Comparison of ENCODE assay signal across 11 mouse cellular contexts in the genomic region with DNA sequence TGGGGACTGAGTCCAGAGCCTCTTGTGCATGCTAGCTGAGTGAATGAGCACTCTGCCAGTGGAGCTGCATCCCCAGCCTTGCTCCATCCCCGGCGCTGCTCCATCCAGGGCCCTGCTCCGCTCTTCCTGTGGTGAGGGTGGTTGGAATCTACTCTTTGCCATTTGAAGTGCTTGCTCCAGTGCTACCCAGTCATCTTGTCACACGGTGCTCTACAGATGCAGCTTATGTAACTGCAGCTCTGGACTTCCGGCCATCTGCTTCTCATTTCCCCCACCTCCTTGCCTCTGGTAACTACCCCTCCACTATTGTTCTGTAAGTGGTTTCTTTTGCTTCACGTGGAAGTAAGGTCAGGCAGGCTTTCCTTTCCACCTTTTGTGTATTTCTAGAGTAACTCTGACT. TPM values are rescaled to one million over a fixed set of nuclear protein-coding genes. Genes with fewer than 3 reads are reported as not detected.
DNase-seq lines count a peak whose midpoint lies in the region; ATAC-seq and TF ChIP-seq lines count a peak whose summit lies in the region.
"Had no signal": no experiment of that assay in that cellular context is flagged by ENCODE, and none has a peak within 500 bp of the region (broad histone marks: within the 10 kb centered on the region; RNA-seq: fewer than 3 reads in every experiment).

No protein-coding gene starts in this region.

- H3K9ac ChIP-seq in hindbrain, postnatal 0 days (replicated peaks; ENCODE audit: low read length), result no peak overlapping the region
- H3K9ac ChIP-seq in lung, postnatal 0 days (replicated peaks; ENCODE audit: low read depth), result no peak overlapping the region

- no peaks in the 10 kb centered on the region for H3K27me3 ChIP-seq in hindbrain, embryonic 10.5 days (ENCODE audit: insufficient read depth, poor library complexity, severe bottlenecking)
- H3K27me3 ChIP-seq in hindbrain, postnatal 0 days (ENCODE audit: insufficient read depth, low read length), result no peaks in the 10 kb centered on the region
- no peaks in the 10 kb centered on the region for H3K27me3 ChIP-seq in lung, postnatal 0 days (replicated peaks; ENCODE audit: insufficient read depth, low read length)

- TF ChIP-seq CTCF in hindbrain, postnatal 0 days (IDR thresholded peaks at IDR 0.05; ENCODE audit: low read depth), result no peak
- no peak for TF ChIP-seq CTCF in lung, postnatal 0 days (IDR thresholded peaks at IDR 0.05)

- no peak for TF ChIP-seq EP300 in lung, postnatal 0 days (IDR thresholded peaks at IDR 0.05)

- ATAC-seq in hindbrain, postnatal 0 days, result no peak
- ATAC-seq in lung, postnatal 0 days, result peak; percentile 24; the same call in 1 of the 2 replicates

- no peaks in the 10 kb centered on the region for H3K36me3 ChIP-seq in hindbrain, embryonic 10.5 days
- no peaks in the 10 kb centered on the region for H3K36me3 ChIP-seq in hindbrain, postnatal 0 days (ENCODE audit: insufficient read depth, low read length)
- no peaks in the 10 kb centered on the region for H3K36me3 ChIP-seq in lung, postnatal 0 days (ENCODE audit: insufficient read depth, low read length)

- H3K4me2 ChIP-seq in hindbrain, postnatal 0 days (ENCODE audit: low read depth, low read length), result no peak overlapping the region
- no peak overlapping the region for H3K4me2 ChIP-seq in lung, postnatal 0 days (replicated peaks; ENCODE audit: low read depth, low read length)

- DNase-seq in hindbrain, embryonic 10.5 days (ENCODE audit: low spot score), result peak; percentile 22
- no peak for DNase-seq in hindbrain, postnatal 0 days (ENCODE audit: low spot score)
- peak; percentile 30 for DNase-seq in 3134 (ENCODE audit: extremely low read depth, insufficient read length, low spot score)
- peak; percentile 51 for DNase-seq in embryo, embryonic 10.5 days (ENCODE audit: low spot score)
- no peak for DNase-seq in lung, postnatal 0 days (ENCODE audit: low spot score)
- DNase-seq in cerebellum, adult 9-10 months, result no peak
- DNase-seq in adrenal gland, postnatal 10 days, result no peak
- no peak for DNase-seq in ovary, postnatal 14 days (ENCODE audit: low spot score)

- H3K4me3 ChIP-seq in hindbrain, embryonic 10.5 days, result no peak overlapping the region
- H3K4me3 ChIP-seq in hindbrain, postnatal 0 days (ENCODE audit: low read length), result no peak overlapping the region
- no peak overlapping the region for H3K4me3 ChIP-seq in lung, postnatal 0 days (ENCODE audit: low read depth, low read length)
- H3K4me3 ChIP-seq: left cerebral cortex, adult 2 months had no signal

- 65% methylated on average over 6 of the region's 6 CpGs for WGBS in hindbrain, embryonic 10.5 days
- 72% methylated on average over 6 of the region's 6 CpGs for WGBS in hindbrain, postnatal 0 days
- 29% methylated on average over 6 of the region's 6 CpGs for WGBS in lung, postnatal 0 days

- peaks cover 8% of the 10 kb centered on the region; the same call in 1 of the 2 replicates for H3K4me1 ChIP-seq in hindbrain, embryonic 10.5 days (replicated peaks)
- peaks cover 1% of the 10 kb centered on the region for H3K4me1 ChIP-seq in hindbrain, postnatal 0 days (ENCODE audit: insufficient read depth, low read length)
- H3K4me1 ChIP-seq in lung, postnatal 0 days (ENCODE audit: insufficient read depth, low read depth, low read length), result no peaks in the 10 kb centered on the region

- H3K9me3 ChIP-seq in hindbrain, embryonic 10.5 days, result no peaks in the 10 kb centered on the region
- H3K9me3 ChIP-seq in hindbrain, postnatal 0 days (ENCODE audit: low read length), result no peaks in the 10 kb centered on the region
- no peaks in the 10 kb centered on the region for H3K9me3 ChIP-seq in lung, postnatal 0 days (ENCODE audit: low read length)

- H3K27ac ChIP-seq in hindbrain, embryonic 10.5 days, result no peak overlapping the region
- H3K27ac ChIP-seq in hindbrain, postnatal 0 days, result no peak overlapping the region
- H3K27ac ChIP-seq in lung, postnatal 0 days (ENCODE audit: low read length), result no peak overlapping the region
- H3K27ac ChIP-seq: left cerebral cortex, adult 2 months had no signal

RNA-seq across cellular contexts. Expression of a gene that starts 3.7 kb away (rescaled TPM):
- polyA plus RNA-seq in hindbrain, embryonic 10.5 days (2016; fragmentation: Nextera tagmentation; extraction: Ambion mirVana), result not detected in 2 replicates
- 0.42 and 0.54 TPM in 2 replicates for total RNA-seq in hindbrain, postnatal 0 days (2014; rRNA removed)
- polyA plus RNA-seq in hindbrain, postnatal 0 days (2015; fragmentation: Nextera tagmentation; extraction: Ambion mirVana), result not detected in 2 replicates
- not detected in 2 replicates for polyA plus RNA-seq in lung, postnatal 0 days (2015; fragmentation: Nextera tagmentation; extraction: Ambion mirVana)
- not detected for total RNA-seq in adrenal gland, postnatal 10 days (2021)
- total RNA-seq: gastrocnemius, adult 18-20 months; left cerebral cortex, adult 2 months had no signal
- polyA plus RNA-seq: testis, adult 2 months had no signal

RNA-seq across cellular contexts. Expression of a gene that starts 5.4 kb away (rescaled TPM):
- 11.5 and 14.9 TPM in 2 replicates for polyA plus RNA-seq in hindbrain, embryonic 10.5 days (2016; fragmentation: Nextera tagmentation; extraction: Ambion mirVana)
- total RNA-seq in hindbrain, postnatal 0 days (2014; rRNA removed), result 18.7 and 19.5 TPM in 2 replicates
- polyA plus RNA-seq in hindbrain, postnatal 0 days (2015; fragmentation: Nextera tagmentation; extraction: Ambion mirVana), result 8.2 and 8.4 TPM in 2 replicates
- polyA plus RNA-seq in lung, postnatal 0 days (2015; fragmentation: Nextera tagmentation; extraction: Ambion mirVana), result 10.0 and 10.5 TPM in 2 replicates
- total RNA-seq in adrenal gland, postnatal 10 days (2021), result 10 to 100 TPM; 14.7 to 19.7 TPM

Comparison
In these comparisons a context has a peak if more than half of its experiments do, and no peak if none do; other contexts are left out.
1. DNase-seq: peak in hindbrain, embryonic 10.5 days (single experiment), 3134 (single experiment) and embryo, embryonic 10.5 days (single experiment); none in hindbrain, postnatal 0 days (single experiment), lung, postnatal 0 days (single experiment), cerebellum, adult 9-10 months (single experiment), adrenal gland, postnatal 10 days (single experiment) and ovary, postnatal 14 days (single experiment).